Mouse (Mus musculus) embryonic facial prominence, embryonic 12.5 days (tissue): Measurements from ENCODE around the gene P2rx7. TPM values are rescaled to one million over a fixed set of nuclear protein-coding genes. Genes with fewer than 3 reads are reported as not detected.
"Not testable (repeated sequence)": the region's sequence is repeated elsewhere in the genome, so short reads cannot be mapped to it uniquely, and the experiment has no call there.

Source experiments
- ATAC-seq: fragments of 200-750 bp; cut with Nextera tagmentation; 2 replicates; pipeline ENCODE4 v1.8.0; 2017; ENCODE audit not compliant: insufficient number of reproducible peaks, insufficient read depth, low FRiP score, low TSS enrichment
- H3K27ac ChIP-seq: fragments of 300-500 bp; sonication (generic); 2 replicates; pipeline ENCODE4 v1.5.1; 2016; ENCODE audit warnings: mild to moderate bottlenecking
- H3K27me3 ChIP-seq: fragments of 300-500 bp; sonication (generic); 2 replicates; pipeline ENCODE4 v1.6.1; 2016; ENCODE audit warnings: mild to moderate bottlenecking, moderate library complexity
- H3K36me3 ChIP-seq: fragments of 300-500 bp; sonication (generic); 2 replicates; pipeline ENCODE4 v1.6.1; 2016; ENCODE audit warnings: mild to moderate bottlenecking
- H3K4me1 ChIP-seq: fragments of 300-500 bp; sonication (generic); 2 replicates; pipeline ENCODE4 v1.6.1; 2016
- H3K4me2 ChIP-seq: fragments of 300-500 bp; sonication (generic); replicated peaks from 2 replicates; pipeline ENCODE4 v1.6.1; 2016; ENCODE audit warnings: mild to moderate bottlenecking, moderate library complexity
- H3K4me3 ChIP-seq: fragments of 300-500 bp; sonication (generic); 2 replicates; pipeline ENCODE4 v1.5.1; 2016; ENCODE audit warnings: mild to moderate bottlenecking
- H3K9ac ChIP-seq: fragments of 300-500 bp; sonication (generic); 2 replicates; pipeline ENCODE4 v1.6.1; 2016; ENCODE audit warnings: mild to moderate bottlenecking, moderate library complexity
- H3K9me3 ChIP-seq: fragments of 300-500 bp; sonication (generic); 2 replicates; pipeline ENCODE4 v1.6.1; 2016; ENCODE audit warnings: mild to moderate bottlenecking, moderate library complexity
- WGBS: fragments of 180-500 bp; shearing (Covaris S2); methylation state at CpG from one replicate; pipeline ENCODE4 v1.1.7; 2016; 5-methylcytosine and 5-hydroxymethylcytosine counted together
- polyA plus RNA-seq: library from polyadenylated mRNA; unstranded; fragments of >200 nt; fragmentation: Nextera tagmentation; extraction: Ambion mirVana; gene quantifications from 2 replicates; pipeline ENCODE4 v1.2.1, GENCODE M21; 2016

The P2rx7 gene
- polyA plus RNA-seq, 1 experiment from 2014 or later = 0.96 TPM

GRCm38 (mm10) chr5:122647256-122647924, 3.7 kb downstream of the P2rx7 start:
- Histone ChIP-seq H3K4me2 (no peak overlapping the region), H3K36me3 (no peaks in the 10 kb centered on the region), H3K4me1 (no peaks in the 10 kb centered on the region), H3K9me3 (no peaks in the 10 kb centered on the region), H3K27ac (no peak overlapping the region), H3K9ac (no peak overlapping the region), H3K4me3 (no peak overlapping the region), H3K27me3 (no peaks in the 10 kb centered on the region)
- WGBS = 65% methylated on average over 9 of the region's 9 CpGs
- ATAC-seq = no peak

GRCm38 (mm10) chr5:122647952-122648374, 4.3 kb downstream of the P2rx7 start:
- not testable (repeated sequence) for H3K27ac ChIP-seq, H3K9me3 ChIP-seq, H3K4me1 ChIP-seq, ATAC-seq, H3K4me3 ChIP-seq, H3K4me2 ChIP-seq, H3K36me3 ChIP-seq, H3K27me3 ChIP-seq, H3K9ac ChIP-seq
- WGBS = 92% methylated on average over 14 of the region's 14 CpGs

- H3K4me3 ChIP-seq = no peak overlapping the region
- H3K4me2 ChIP-seq = no peak overlapping the region
- no peak overlapping the region for H3K9ac ChIP-seq
- H3K27me3 ChIP-seq = no peaks in the 10 kb centered on the region
- no peak overlapping the region for H3K27ac ChIP-seq
- no peaks in the 10 kb centered on the region for H3K9me3 ChIP-seq
- peaks cover 11% of the 10 kb centered on the region for H3K4me1 ChIP-seq
- ATAC-seq = no peak
- 85% methylated on average over 8 of the region's 8 CpGs for WGBS
- no peaks in the 10 kb centered on the region for H3K36me3 ChIP-seq
Observed at GRCm38 (mm10) chr5:122649264-122649663, 5.6 kb downstream of the P2rx7 start.

GRCm38 (mm10) chr5:122650100-122650499, 6.4 kb downstream of the P2rx7 start:
- ATAC-seq = no peak
- Histone ChIP-seq H3K36me3 (no peaks in the 10 kb centered on the region), H3K4me1 (peaks cover 15% of the 10 kb centered on the region), H3K9ac (no peak overlapping the region), H3K9me3 (no peaks in the 10 kb centered on the region), H3K27me3 (no peaks in the 10 kb centered on the region), H3K4me2 (no peak overlapping the region), H3K4me3 (no peak overlapping the region), H3K27ac (no peak overlapping the region)
- 91% methylated on average over 8 of the region's 8 CpGs for WGBS

- no peaks in the 10 kb centered on the region for H3K27me3 ChIP-seq
- no peak overlapping the region for H3K4me3 ChIP-seq
- no peaks in the 10 kb centered on the region for H3K9me3 ChIP-seq
- H3K27ac ChIP-seq = no peak overlapping the region
- no peak overlapping the region for H3K9ac ChIP-seq
- no peaks in the 10 kb centered on the region for H3K36me3 ChIP-seq
- peaks cover 15% of the 10 kb centered on the region for H3K4me1 ChIP-seq
- WGBS = 84% methylated on average over 7 of the region's 7 CpGs
- no peak for ATAC-seq
- no peak overlapping the region for H3K4me2 ChIP-seq
Observed at GRCm38 (mm10) chr5:122652506-122652905, 8.8 kb downstream of the P2rx7 start.

GRCm38 (mm10) chr5:122653112-122653445, 9.4 kb downstream of the P2rx7 start:
- Histone ChIP-seq H3K4me2 (no peak overlapping the region), H3K27me3 (no peaks in the 10 kb centered on the region), H3K9ac (no peak overlapping the region), H3K4me1 (peaks cover 15% of the 10 kb centered on the region), H3K36me3 (no peaks in the 10 kb centered on the region), H3K9me3 (no peaks in the 10 kb centered on the region), H3K27ac (0 out of 2 replicates have a peak overlapping the region, but pooled peaks have one; percentile 68), H3K4me3 (no peak overlapping the region)
- WGBS = 71% methylated on average over 10 of the region's 10 CpGs
- ATAC-seq = no peak

GRCm38 (mm10) chr5:122653446-122654267, 9.9 kb downstream of the P2rx7 start:
- H3K9me3 ChIP-seq = no peaks in the 10 kb centered on the region
- peak overlapping the region; percentile 68 for H3K27ac ChIP-seq
- no peaks in the 10 kb centered on the region for H3K27me3 ChIP-seq
- WGBS = 41% methylated on average over 15 of the region's 15 CpGs
- H3K4me2 ChIP-seq = no peak overlapping the region
- H3K9ac ChIP-seq = peak overlapping the region; percentile 1; the same call in 1 of the 2 replicates
- H3K36me3 ChIP-seq = no peaks in the 10 kb centered on the region
- ATAC-seq = 0 out of 2 replicates have a peak, but pooled peaks have one; percentile 67
- no peak overlapping the region for H3K4me3 ChIP-seq
- peaks cover 15% of the 10 kb centered on the region for H3K4me1 ChIP-seq

- Histone ChIP-seq H3K27ac (peak overlapping the region; percentile 68), H3K27me3 (no peaks in the 10 kb centered on the region), H3K36me3 (no peaks in the 10 kb centered on the region), H3K4me1 (peaks cover 15% of the 10 kb centered on the region), H3K4me3 (no peak overlapping the region), H3K9me3 (no peaks in the 10 kb centered on the region), H3K4me2 (no peak overlapping the region), H3K9ac (no peak overlapping the region; the same call in 1 of the 2 replicates)
- 50% methylated on average over 5 of the region's 5 CpGs for WGBS
- ATAC-seq = 0 out of 2 replicates have a peak, but pooled peaks have one; percentile 37
Observed at GRCm38 (mm10) chr5:122654268-122654573, 10.5 kb downstream of the P2rx7 start.

GRCm38 (mm10) chr5:122656808-122657207, 13.1 kb downstream of the P2rx7 start:
- 90% methylated on average over 12 of the region's 12 CpGs for WGBS
- H3K4me1 ChIP-seq = peaks cover 15% of the 10 kb centered on the region
- no peak overlapping the region for H3K4me3 ChIP-seq
- H3K4me2 ChIP-seq = no peak overlapping the region
- no peaks in the 10 kb centered on the region for H3K36me3 ChIP-seq
- no peak for ATAC-seq
- no peak overlapping the region for H3K9ac ChIP-seq
- H3K9me3 ChIP-seq = no peaks in the 10 kb centered on the region
- no peak overlapping the region for H3K27ac ChIP-seq
- no peaks in the 10 kb centered on the region for H3K27me3 ChIP-seq

- ATAC-seq = no peak
- Histone ChIP-seq H3K27me3 (no peaks in the 10 kb centered on the region), H3K4me1 (no peaks in the 10 kb centered on the region), H3K9me3 (no peaks in the 10 kb centered on the region), H3K9ac (no peak overlapping the region), H3K4me2 (no peak overlapping the region), H3K27ac (no peak overlapping the region), H3K4me3 (no peak overlapping the region), H3K36me3 (no peaks in the 10 kb centered on the region)
- WGBS = 92% methylated on average over 6 of the region's 6 CpGs
Observed at GRCm38 (mm10) chr5:122662501-122662900, 18.8 kb downstream of the P2rx7 start.

GRCm38 (mm10) chr5:122665036-122665435, 21.3 kb downstream of the P2rx7 start:
- H3K4me3 ChIP-seq = no peak overlapping the region
- no peaks in the 10 kb centered on the region for H3K27me3 ChIP-seq
- no peaks in the 10 kb centered on the region for H3K9me3 ChIP-seq
- H3K9ac ChIP-seq = no peak overlapping the region
- no peaks in the 10 kb centered on the region for H3K4me1 ChIP-seq
- ATAC-seq = no peak
- no peak overlapping the region for H3K4me2 ChIP-seq
- no peaks in the 10 kb centered on the region for H3K36me3 ChIP-seq
- H3K27ac ChIP-seq = no peak overlapping the region
- WGBS = 50% methylated on average over 5 of the region's 5 CpGs
